Mouse (Mus musculus) ES-Bruce4 (cell line): ENCODE results near the gene Sidt2.

Experiments used
- CTCF ChIP-seq: IDR thresholded peaks from one replicate; pipeline ENCODE4 v1.8.1; 2011; ENCODE audit warnings: low read depth, low read length
- EP300 ChIP-seq: IDR thresholded peaks from 2 replicates; pipeline ENCODE4 v1.6.1; 2011; ENCODE audit warnings: low read depth, low read length; ENCODE audit not compliant: insufficient read depth
- POLR2A ChIP-seq: IDR thresholded peaks from one replicate; pipeline ENCODE4 v1.8.1; 2011; ENCODE audit warnings: low read length; ENCODE audit not compliant: insufficient read depth

- TF ChIP-seq POLR2A = no peak
- TF ChIP-seq CTCF = no peak
- no peak for TF ChIP-seq EP300
Measured at GRCm38 (mm10) chr9:45932571-45933415, 22.3 kb downstream of the Sidt2 start.
